Mouse (Mus musculus): ENCODE measurements around the gene Hnrnpa3.

DNA sequence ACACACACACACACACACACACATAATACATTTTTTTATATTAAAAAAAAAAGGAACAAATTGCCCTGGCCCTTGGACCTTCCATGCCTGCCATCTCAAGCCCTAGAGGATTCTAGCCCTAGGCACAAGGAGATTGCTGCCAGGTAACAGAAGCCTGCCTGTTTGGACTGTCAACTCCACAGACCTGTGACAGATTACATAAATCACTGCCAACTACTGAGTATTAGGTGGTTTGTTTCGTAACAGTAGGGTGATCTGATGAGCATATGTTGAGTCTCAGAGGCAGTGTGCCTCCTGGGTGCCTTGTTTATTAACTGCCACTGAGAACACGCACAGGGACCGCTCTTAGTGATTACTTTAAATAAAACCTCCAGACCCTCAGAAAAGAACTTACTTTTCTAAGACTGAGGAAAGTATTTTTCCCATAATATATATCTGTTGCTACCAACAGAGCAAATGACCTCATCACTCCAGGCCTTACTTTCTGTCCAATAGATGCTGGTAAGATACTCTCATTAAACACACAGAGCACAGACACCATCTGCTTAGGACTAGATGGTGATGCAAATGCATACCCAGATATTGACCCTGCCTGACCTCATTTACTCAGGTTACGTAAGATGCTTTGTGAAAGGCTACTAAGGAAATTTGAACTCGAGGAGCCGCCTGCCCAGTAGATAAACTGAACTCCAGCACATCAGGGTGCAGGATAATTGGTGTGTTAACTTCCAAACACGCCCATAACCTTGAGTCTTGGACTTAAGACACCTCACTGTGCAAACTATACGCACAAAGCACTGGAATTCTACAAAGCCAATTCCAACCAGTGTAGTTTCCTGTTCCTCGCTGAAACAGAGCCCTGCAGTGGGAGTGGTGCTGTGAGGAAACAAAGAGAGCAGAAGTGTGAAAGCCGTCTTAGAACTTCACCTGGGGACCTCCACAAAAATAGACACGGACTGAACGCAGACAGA, 57.3 kb downstream of the Hnrnpa3 start:
- TF ChIP-seq CTCF (IDR thresholded peaks at IDR 0.05; ENCODE audit: low read depth) (no peak), EP300 (IDR thresholded peaks at IDR 0.05; ENCODE audit: low read depth) (peak; percentile 4; the same call in 1 of the 2 replicates)

Measured in liver, postnatal 0 days (tissue).